Mouse (Mus musculus): Measurements from ENCODE around the gene Dock8.

The Dock8 gene

DNA sequence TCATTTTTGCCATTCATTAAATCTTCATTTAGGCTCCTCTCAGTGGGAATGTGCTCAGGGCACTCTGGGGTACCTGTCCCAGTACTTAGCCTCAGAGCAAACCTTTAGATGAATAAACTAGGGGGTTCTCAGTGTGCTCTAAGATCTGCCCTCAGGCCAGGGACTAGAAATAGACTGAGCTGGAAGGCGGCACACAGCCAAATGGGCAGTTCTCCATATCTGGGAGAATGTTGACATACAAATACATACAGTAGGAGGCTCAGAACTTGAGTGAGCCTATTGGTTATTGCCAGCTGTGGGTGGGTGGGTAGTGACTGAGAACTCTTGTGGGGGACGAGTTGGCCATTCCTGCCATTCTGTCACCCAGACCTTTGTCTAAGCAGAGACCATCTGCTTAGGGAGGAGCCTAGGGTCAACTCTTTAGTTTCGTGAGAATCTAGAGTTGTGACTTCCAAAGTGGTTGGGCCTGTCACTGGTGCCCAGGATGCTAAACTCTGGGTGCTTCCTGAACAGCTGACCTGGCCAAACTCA is 252.3 kb downstream of the Dock8 start:
- DNase-seq (ENCODE audit: low spot score in 2 of 2), result no peak

Measured in frontal cortex, postnatal 25 days (tissue).